In the genomic region with DNA sequence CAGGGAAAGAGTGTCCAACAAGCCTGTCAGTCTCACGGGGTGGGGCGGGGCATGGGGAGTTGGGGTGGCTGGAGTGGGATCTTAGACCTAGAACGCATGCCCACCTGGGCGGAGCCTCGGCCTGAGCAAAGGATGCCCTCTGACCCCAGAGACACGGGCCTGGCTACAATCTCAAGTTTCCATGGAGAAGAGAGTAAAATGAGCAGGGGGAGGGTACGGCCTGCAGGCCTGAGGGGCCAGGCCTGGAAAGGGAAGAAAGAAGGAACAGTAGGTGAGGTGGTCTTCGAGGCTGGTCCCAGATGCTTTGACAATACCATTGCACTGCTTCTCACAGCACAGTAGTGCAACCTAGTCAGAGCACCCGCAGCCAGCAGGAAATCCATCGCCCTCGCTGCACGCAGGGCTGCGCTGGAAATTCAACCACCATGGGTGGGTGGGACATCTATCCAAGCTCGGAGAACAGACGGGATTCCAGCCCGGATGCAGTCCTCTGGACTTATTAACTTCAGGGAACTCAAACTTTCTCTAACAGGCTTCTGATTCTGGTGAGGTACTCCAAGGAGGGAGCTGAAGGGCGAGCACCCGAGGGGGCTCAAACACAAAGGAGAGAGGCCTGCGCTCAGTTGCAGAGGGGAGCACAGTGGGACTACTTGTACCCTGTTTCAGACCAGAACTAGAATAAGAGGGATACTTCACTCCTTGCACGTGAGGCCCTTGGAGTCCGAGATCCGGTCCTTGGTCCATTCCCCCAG, we compare ENCODE assay signal across 8 mouse cellular contexts. TPM values are rescaled to one million over a fixed set of nuclear protein-coding genes. Genes with fewer than 3 reads are reported as not detected.
DNase-seq lines count a peak whose midpoint lies in the region; ATAC-seq and TF ChIP-seq lines count a peak whose summit lies in the region.

No protein-coding gene starts in this region.

- H3K36me3 ChIP-seq in megakaryocyte, embryonic 14.5 days (replicated peaks; ENCODE audit: low read length): peaks cover 43% of the 10 kb centered on the region
- peaks cover 33% of the 10 kb centered on the region for H3K36me3 ChIP-seq in erythroblast, embryonic 14.5 days (ENCODE audit: control insufficient read depth)
- no peaks in the 10 kb centered on the region for H3K36me3 ChIP-seq in small intestine, adult 2 months (ENCODE audit: control insufficient read depth, insufficient read depth, low read length)

- peak; percentile 56 for DNase-seq in liver
- DNase-seq in urinary bladder, adult 18-20 months (ENCODE audit: low spot score in 2 of 2): no peak
- DNase-seq in adrenal gland, postnatal 4 days (ENCODE audit: low spot score in 2 of 2): no peak
- DNase-seq in adrenal gland, postnatal 10 days: no peak

- WGBS in small intestine, adult 2 months: 20% methylated on average over 22 of the region's 22 CpGs

- H3K4me1 ChIP-seq in megakaryocyte, embryonic 14.5 days: peaks cover 45% of the 10 kb centered on the region
- peaks cover 28% of the 10 kb centered on the region for H3K4me1 ChIP-seq in erythroblast, embryonic 14.5 days (ENCODE audit: control insufficient read depth)
- peaks cover 11% of the 10 kb centered on the region for H3K4me1 ChIP-seq in small intestine, adult 2 months (ENCODE audit: control insufficient read depth, insufficient read depth, insufficient read length, low read length)

- no peaks in the 10 kb centered on the region for H3K27me3 ChIP-seq in megakaryocyte, embryonic 14.5 days (replicated peaks)
- no peaks in the 10 kb centered on the region for H3K27me3 ChIP-seq in erythroblast, embryonic 14.5 days (ENCODE audit: control insufficient read depth)
- no peaks in the 10 kb centered on the region for H3K27me3 ChIP-seq in small intestine, adult 2 months (ENCODE audit: control insufficient read depth, insufficient read depth, low read length)

- no peak; the same call in 1 of the 2 replicates for ATAC-seq in megakaryocyte, adult 5-6 weeks (ENCODE audit: poor library complexity, severe bottlenecking)

- TF ChIP-seq POLR2A in small intestine, adult 2 months (IDR thresholded peaks at IDR 0.05; ENCODE audit: low read depth, low read length): no peak

- TF ChIP-seq CTCF in small intestine, adult 2 months (IDR thresholded peaks at IDR 0.05; ENCODE audit: extremely low read depth, insufficient read length, insufficient replicate concordance, low read depth, low read length): no peak

- H3K9me3 ChIP-seq in megakaryocyte, embryonic 14.5 days: no peaks in the 10 kb centered on the region
- no peaks in the 10 kb centered on the region for H3K9me3 ChIP-seq in erythroblast, embryonic 14.5 days (ENCODE audit: control insufficient read depth, low read length)

- H3K4me3 ChIP-seq in megakaryocyte, embryonic 14.5 days (replicated peaks): peak overlapping the region; percentile 94
- peak overlapping the region; percentile 72 for H3K4me3 ChIP-seq in erythroblast, embryonic 14.5 days (replicated peaks)
- H3K4me3 ChIP-seq in small intestine, adult 2 months (ENCODE audit: low read depth, low read length): peak overlapping the region; percentile 63

- no peak overlapping the region for H3K27ac ChIP-seq in small intestine, adult 2 months (ENCODE audit: insufficient read depth, low read depth, low read length)

RNA-seq across cellular contexts. Expression of gene 2610318N02Rik, which starts 0.7 kb away (rescaled TPM):
- polyA plus RNA-seq in megakaryocyte, embryonic 14.5 days (2012; ENCODE audit: insufficient read depth, low replicate concordance): 7.5 and 24.0 TPM in 2 replicates
- total RNA-seq in megakaryocyte, adult 5-6 weeks (2015): 6.3 and 6.5 TPM in 2 replicates
- total RNA-seq in megakaryocyte, adult 5-6 weeks (2017): 3.5 and 5.4 TPM in 2 replicates
- polyA plus RNA-seq in erythroblast, embryonic 14.5 days (2012): 3.3 and 5.0 TPM in 2 replicates
- polyA plus RNA-seq in small intestine, adult 2 months (2012; rRNA removed): 3.4 and 9.1 TPM in 2 replicates
- 10 to 100 TPM in 1 of 2 experiments, 1 to 10 TPM in 1; 8.4 to 13.1 TPM for total RNA-seq in adrenal gland, postnatal 4 days (2021)
- total RNA-seq in adrenal gland, postnatal 10 days (2021): 1 to 10 TPM; 2.5 to 2.9 TPM

RNA-seq across cellular contexts. Expression of gene Sdf2l1, which starts 7.9 kb away (rescaled TPM):
- 250 and 345 TPM in 2 replicates for polyA plus RNA-seq in megakaryocyte, embryonic 14.5 days (2012; ENCODE audit: insufficient read depth, low replicate concordance)
- 76.6 and 79.4 TPM in 2 replicates for total RNA-seq in megakaryocyte, adult 5-6 weeks (2015)
- total RNA-seq in megakaryocyte, adult 5-6 weeks (2017): 75.8 and 87.0 TPM in 2 replicates
- polyA plus RNA-seq in erythroblast, embryonic 14.5 days (2012): 8.8 and 9.0 TPM in 2 replicates
- polyA plus RNA-seq in small intestine, adult 2 months (2012; rRNA removed): 109 and 121 TPM in 2 replicates
- 10 to 100 TPM; 20.4 to 27.5 TPM for total RNA-seq in adrenal gland, postnatal 4 days (2021)
- total RNA-seq in adrenal gland, postnatal 10 days (2021): 10 to 100 TPM; 15.6 to 21.7 TPM

RNA-seq across cellular contexts. Expression of gene Ppil2, which starts 13.2 kb away (rescaled TPM):
- polyA plus RNA-seq in megakaryocyte, embryonic 14.5 days (2012; ENCODE audit: insufficient read depth, low replicate concordance): 65.8 and 76.6 TPM in 2 replicates
- 64.8 and 83.6 TPM in 2 replicates for total RNA-seq in megakaryocyte, adult 5-6 weeks (2015)
- 104 and 111 TPM in 2 replicates for total RNA-seq in megakaryocyte, adult 5-6 weeks (2017)
- polyA plus RNA-seq in erythroblast, embryonic 14.5 days (2012): 10.4 and 11.9 TPM in 2 replicates
- 30.2 and 69.4 TPM in 2 replicates for polyA plus RNA-seq in small intestine, adult 2 months (2012; rRNA removed)
- 100 to 1,000 TPM; 112 to 118 TPM for total RNA-seq in adrenal gland, postnatal 4 days (2021)
- total RNA-seq in adrenal gland, postnatal 10 days (2021): 10 to 100 TPM; 76.2 to 84.6 TPM

RNA-seq across cellular contexts. Expression of gene Ydjc, which starts 20.1 kb away (rescaled TPM):
- 40.2 and 205 TPM in 2 replicates for polyA plus RNA-seq in megakaryocyte, embryonic 14.5 days (2012; ENCODE audit: insufficient read depth, low replicate concordance)
- 2.8 and 5.2 TPM in 2 replicates for total RNA-seq in megakaryocyte, adult 5-6 weeks (2015)
- 2.4 and 7.0 TPM in 2 replicates for total RNA-seq in megakaryocyte, adult 5-6 weeks (2017)
- polyA plus RNA-seq in erythroblast, embryonic 14.5 days (2012): 0.28 and 0.46 TPM in 2 replicates
- 44.4 and 69.7 TPM in 2 replicates for polyA plus RNA-seq in small intestine, adult 2 months (2012; rRNA removed)
- 10 to 100 TPM in 1 of 2 experiments, 1 to 10 TPM in 1; 9.3 to 12.9 TPM for total RNA-seq in adrenal gland, postnatal 4 days (2021)
- total RNA-seq in adrenal gland, postnatal 10 days (2021): 1 to 10 TPM; 3.9 to 6.7 TPM

RNA-seq across cellular contexts. Expression of gene Ccdc116, which starts 22.7 kb away (rescaled TPM):
- 2.3 and 4.8 TPM in 2 replicates for polyA plus RNA-seq in megakaryocyte, embryonic 14.5 days (2012; ENCODE audit: insufficient read depth, low replicate concordance)
- total RNA-seq in megakaryocyte, adult 5-6 weeks (2015): 0.13 and 1.5 TPM in 2 replicates
- 0.26 and 0.53 TPM in 2 replicates for total RNA-seq in megakaryocyte, adult 5-6 weeks (2017)
- polyA plus RNA-seq in erythroblast, embryonic 14.5 days (2012): 0.02 and 0.03 TPM in 2 replicates
- polyA plus RNA-seq in small intestine, adult 2 months (2012; rRNA removed): 7.1 and 17.2 TPM in 2 replicates
- 1 to 10 TPM in 1 of 2 experiments, under 1 TPM in 1; 0.73 to 1.1 TPM for total RNA-seq in adrenal gland, postnatal 4 days (2021)
- total RNA-seq in adrenal gland, postnatal 10 days (2021): under 1 TPM; 0.39 to 0.66 TPM
